Mouse (Mus musculus): Measurements from ENCODE around the gene Slc29a1.

The Slc29a1 gene

DNA sequence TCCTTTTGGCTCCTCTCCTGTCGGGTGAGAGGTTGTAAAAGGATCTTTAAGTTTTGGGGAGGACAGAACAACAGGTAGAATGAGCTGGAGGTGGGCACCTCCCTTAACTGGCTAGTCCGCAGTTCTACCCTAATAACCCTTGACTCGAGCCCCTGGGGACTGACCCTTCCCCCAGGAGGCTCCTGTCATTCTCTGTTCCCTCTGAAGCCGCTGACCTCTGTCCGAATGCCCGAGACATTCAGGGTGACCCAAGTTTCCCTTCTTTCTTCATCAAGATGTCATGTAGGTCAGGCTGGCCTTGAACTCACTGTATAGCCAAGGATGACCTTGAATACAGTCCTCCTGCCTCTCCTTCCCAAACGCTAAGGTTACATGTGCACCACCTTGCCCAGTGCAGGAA lies 11.0 kb downstream of the Slc29a1 start:
- DNase-seq = peak; percentile 2

DNA sequence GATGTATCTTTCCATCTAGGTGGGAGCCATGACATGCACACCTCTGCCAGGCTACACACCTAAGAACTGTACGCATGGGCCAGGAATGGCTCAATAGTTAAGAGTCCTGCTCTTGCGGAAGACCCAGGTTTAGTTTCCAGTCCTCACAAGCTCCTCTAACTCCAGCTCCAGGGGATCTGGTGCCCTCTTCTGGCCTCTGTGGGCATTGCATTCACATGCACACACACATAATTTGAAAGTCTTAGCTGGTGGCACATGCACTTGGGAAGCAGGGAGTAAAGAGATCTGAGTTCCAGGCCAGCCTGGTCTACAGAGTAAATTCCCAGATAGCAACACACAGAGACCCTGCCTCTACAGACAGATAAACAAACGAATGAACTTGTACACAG lies 13.0 kb downstream of the Slc29a1 start:
- DNase-seq = peak; percentile 64

- DNase-seq = peak; percentile 13
These were observed 13.5 kb downstream of the Slc29a1 start for GRCm38 (mm10) chr17:45585725-45586448.

- DNase-seq = peak; percentile 89
These were observed 14.3 kb downstream of the Slc29a1 start for GRCm38 (mm10) chr17:45584939-45585678.

DNA sequence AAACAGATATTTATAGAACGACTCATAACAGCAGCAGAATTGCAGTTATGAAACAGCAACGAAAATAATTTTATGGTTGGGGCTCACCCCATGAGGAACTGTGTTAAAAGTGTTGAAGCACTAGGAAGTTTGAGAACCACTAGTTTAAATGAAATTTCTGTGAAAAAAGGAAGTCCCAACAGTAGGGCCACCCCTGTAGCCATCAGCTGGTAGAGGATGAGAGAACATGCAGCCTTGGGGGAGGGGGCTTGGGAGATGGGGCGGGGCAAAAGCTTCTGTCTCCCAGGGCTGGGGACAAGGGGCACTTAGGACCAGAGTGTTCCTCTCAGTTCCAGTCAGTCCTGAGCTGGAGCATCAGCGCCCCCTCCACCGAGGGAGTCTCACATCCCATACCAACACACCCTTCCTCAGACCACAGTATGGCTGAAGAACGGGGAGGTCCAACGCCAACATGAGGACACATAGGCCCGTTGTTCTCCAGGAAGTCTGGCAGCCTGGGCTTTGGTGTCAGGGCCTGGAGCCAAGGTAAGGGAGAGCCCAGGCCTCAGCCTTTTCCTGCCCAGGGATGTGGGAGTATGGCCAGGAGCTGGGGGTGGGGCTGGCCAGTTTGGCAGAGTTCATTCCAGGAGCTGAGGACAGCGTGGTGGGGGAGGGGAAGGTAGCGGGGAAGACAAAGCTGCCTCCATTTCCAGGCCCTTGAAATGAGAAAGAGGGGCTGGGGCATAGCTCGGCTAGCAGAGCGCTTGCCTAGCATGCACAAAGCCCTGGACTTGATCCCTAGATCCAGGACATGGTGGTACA lies 15.1 kb downstream of the Slc29a1 start:
- DNase-seq = peak; percentile 45

- DNase-seq = peak; percentile 58
These were observed 16.6 kb downstream of the Slc29a1 start for GRCm38 (mm10) chr17:45582715-45583355.

GRCm38 (mm10) chr17:45582188-45582587 lies 17.2 kb downstream of the Slc29a1 start:
- no peak for DNase-seq

DNA sequence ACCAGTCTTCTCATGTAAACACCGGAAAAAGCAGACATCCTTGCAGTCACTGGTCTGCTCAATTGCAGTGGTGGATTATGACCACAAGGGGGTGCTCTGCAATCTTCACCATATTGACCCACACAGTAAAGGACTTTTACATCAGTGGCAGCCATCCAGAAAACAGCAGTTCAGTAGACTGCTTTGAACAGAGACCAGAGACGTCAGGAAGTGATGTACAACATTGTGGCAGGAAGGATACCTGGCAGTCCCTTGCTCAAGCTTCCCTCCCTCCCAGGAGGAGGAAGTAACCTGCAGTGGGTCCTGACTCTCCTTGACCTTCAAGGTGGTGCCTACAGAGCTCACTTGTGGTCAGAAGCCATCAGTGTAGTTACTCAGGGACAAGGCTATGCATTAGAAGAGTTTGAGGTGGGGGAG lies 17.8 kb downstream of the Slc29a1 start:
- peak; percentile 79 for DNase-seq

DNA sequence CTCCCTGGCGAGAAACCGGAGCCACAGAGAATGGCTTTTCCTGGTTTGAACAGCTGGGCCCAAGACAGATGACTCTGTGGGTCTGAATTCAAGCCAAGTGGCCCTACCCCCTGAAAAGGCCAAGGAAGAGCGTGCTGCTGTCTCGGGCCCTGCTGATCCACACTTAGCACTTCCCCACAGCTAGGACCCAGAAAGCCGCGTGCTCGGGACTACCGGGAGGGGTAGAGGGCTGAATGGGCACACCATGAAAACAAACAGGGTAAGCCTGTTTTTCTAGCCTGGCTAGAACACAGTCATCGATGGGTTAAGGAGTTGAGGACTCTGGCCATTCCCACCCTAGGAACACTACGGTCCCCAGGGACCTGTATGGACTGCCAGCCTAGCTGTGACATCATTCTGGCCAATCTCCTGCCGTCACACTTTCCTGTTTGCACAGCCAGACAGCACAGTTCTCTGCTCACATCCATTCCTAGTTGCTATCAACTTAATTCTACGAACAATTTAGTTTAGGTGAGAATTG lies 18.4 kb downstream of the Slc29a1 start:
- DNase-seq = no peak

DNA sequence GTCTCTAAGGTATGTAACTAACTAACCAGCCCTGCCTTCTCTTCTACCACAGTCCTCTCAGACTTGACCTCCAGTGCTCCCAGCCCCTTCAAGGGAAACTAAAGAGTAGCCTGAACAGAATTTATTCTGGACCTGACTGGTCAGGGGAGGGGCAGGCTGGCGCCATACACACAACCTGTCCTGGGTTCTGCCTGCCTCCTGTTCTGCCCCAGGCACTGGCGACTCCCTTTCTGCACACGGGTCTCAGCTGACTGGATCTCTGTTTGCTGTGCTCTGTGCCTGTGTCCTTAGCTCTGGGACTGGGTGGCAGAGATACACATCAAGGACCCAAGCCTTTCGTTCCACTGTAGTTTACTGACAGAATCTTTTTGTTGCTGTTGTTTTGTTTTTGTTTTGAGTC lies 19.9 kb downstream of the Slc29a1 start:
- no peak for DNase-seq

DNA sequence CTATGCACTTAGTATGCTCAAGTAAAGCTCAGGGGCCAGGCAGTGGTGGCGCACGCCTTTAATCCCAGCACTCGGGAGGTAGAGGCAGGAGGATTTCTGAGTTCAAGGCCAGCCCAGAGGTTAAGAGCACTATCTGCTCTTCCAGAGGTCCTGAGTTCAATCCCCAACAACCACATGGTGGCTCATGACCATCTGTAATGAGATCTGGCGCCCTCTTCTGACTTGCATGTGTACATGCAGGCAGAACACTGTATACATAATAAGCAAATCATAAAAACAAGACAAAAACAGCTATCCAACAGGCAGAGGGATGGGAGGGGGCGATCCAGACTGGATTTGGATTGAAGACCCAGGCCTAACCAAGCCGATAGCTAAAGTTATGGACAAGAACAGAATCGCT lies 20.6 kb downstream of the Slc29a1 start:
- peak; percentile 59 for DNase-seq

DNA sequence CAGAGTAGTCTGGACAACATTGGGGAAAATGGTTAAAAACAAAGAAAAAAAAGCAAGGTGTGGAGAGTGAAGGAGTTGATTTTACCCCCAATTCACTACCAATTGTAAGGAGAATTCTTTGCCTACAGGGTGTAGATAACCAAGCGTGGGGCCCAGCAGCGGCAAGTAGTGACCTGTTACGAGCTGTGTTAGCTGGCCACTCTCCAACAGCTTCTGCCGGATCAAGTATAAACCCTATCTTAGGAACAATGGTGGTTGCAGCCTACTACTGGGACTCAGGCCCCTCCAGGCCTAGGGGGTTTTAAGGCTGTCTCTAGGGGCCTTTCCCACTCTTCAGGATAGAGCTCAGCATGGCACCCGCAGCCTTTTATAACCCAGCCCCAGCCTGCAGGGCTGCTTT lies 21.2 kb downstream of the Slc29a1 start:
- DNase-seq = no peak

GRCm38 (mm10) chr17:45575123-45575897 lies 24.1 kb downstream of the Slc29a1 start:
- no peak for DNase-seq

GRCm38 (mm10) chr17:45574129-45574761 lies 25.2 kb downstream of the Slc29a1 start:
- peak; percentile 80 for DNase-seq

DNA sequence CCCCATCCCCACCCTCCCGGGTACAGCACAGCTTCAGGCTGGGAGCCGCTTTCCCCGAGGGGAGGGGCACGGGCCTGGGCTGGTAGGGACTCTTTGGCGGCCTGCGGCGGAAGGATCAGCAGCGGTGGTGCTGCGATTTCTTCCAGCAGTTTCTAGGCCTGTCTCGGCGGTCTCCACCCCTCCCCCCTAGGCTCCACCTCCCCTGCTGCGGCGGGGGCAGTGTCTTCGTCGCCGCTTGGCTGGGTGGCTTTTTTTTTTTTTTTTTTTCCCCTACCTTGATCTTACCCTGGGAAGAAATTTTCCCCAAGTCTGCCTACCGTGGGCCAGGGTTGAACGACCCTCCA lies 25.7 kb downstream of the Slc29a1 start:
- peak; percentile 98 for DNase-seq

GRCm38 (mm10) chr17:45573087-45573779 lies 26.2 kb downstream of the Slc29a1 start, which contains the start of gene Hsp90ab1:
TSS of gene Hsp90ab1 (minus strand) at chr17:45573271.
- DNase-seq = peak; percentile 100

DNA sequence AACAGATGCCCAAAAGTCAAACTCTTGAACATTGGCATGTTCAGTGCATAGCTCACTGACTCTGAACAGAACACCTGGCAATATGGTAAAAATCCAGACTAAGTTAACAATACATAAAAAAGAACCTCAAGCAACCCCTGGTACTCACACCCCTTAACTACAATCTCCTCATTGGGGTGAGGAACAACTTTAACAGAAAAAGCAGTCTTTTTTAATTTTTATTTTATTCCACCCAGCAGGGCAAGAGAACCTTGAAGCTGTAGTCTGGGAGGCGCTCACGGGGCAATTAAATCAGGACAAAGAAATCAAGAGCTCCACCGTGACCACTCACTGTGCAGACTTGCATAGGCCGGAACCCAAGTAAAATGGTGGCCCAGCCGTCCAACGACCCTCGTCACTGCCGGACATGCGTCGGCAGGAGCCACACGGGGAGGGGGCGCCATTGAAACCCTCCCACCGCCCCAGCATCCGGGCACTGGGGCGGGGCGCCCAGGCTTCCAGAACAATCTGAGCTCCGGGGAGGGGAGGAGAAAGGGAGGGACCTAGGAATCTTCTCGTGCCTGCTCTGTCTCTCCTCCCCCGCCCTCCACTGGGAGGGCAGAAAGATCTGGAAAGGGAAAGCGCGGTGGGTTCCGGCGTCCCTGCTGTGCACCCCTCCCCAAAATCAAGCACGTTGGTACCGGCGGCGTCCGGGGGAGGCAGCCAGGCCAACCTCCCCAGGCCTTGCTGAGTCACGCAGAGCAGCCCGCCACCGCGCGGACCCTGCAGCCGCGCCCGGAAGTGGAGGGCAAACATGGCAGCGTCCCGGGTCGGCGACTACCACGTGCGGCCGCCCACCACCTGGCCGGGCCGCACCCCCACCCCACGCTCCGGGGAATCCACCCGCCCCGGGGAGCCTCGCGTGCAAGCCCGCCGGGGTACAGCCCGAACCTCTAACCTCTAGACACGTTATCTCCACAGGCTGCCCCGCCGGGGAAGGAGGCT lies 27.0 kb downstream of the Slc29a1 start:
- peak; percentile 83 for DNase-seq

- DNase-seq = no peak
These were observed 29.4 kb downstream of the Slc29a1 start for GRCm38 (mm10) chr17:45569999-45570398.

DNA sequence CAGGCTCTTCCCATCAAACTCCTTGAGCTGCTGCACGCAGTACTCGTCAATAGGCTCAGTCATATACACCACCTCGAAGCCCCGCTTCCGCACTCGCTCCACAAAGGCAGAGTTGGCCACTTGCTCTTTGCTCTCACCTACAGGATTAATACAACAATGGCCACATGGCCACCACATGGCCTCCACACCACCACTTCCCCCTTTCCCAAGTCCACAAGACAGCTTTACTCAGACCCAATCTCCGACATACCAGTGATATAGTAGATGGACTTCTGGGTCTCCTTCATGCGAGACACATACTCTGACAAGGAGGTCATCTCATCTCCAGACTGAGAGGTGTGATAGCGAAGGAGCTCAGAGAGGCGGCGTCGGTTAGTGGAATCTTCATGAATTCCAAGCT lies 30.4 kb downstream of the Slc29a1 start:
- no peak for DNase-seq
